Mouse (Mus musculus) liver, postnatal 0 days (tissue): Measurements from ENCODE around the gene Kctd14.

Experiments used
- CTCF ChIP-seq: sonication (generic); IDR thresholded peaks from 2 replicates; pipeline ENCODE4 v1.5.1; 2016; ENCODE audit warnings: antibody characterized with exemption, low read depth
- EP300 ChIP-seq: IDR thresholded peaks from 2 replicates; pipeline ENCODE4 v1.6.1; 2016; ENCODE audit warnings: antibody characterized with exemption, low read depth, mild to moderate bottlenecking

GRCm38 (mm10) chr7:97416906-97417777 is 34.0 kb upstream of the Kctd14 start, which contains the start of gene Thrsp:
- no peak for TF ChIP-seq CTCF
- no peak for TF ChIP-seq EP300
